Mouse (Mus musculus): Measurements from ENCODE around the gene Tyw1.

The Tyw1 gene

DNA sequence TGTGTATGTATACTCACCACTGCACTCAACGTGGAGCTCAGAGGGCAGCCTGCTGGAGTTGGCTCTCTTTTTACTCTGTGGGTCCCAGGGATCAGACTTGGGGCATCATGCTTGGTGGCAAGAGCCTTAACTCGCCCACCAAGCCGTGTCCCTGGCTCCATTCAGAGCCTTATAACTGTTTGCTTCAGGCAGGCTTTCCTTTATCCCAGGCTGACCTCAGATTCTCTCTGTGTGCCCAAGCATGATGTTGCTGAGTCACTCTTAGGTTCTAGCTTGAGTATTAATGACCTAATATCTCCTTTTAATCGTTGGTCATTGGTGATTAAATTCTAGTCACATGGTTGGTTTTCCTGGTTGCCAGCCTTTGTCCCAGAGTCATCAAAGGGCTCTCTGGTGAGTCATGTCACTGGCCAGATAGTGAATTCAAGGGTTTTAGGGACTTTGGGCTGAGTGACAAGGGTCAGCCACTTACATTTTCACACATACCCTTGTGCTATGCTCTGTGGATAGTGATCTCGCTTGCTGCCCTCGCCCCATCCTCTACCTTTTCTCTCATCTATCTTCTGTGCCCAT lies 9.1 kb downstream of the Tyw1 start:
- no peak for DNase-seq (ENCODE audit: low spot score in 2 of 2)

DNA sequence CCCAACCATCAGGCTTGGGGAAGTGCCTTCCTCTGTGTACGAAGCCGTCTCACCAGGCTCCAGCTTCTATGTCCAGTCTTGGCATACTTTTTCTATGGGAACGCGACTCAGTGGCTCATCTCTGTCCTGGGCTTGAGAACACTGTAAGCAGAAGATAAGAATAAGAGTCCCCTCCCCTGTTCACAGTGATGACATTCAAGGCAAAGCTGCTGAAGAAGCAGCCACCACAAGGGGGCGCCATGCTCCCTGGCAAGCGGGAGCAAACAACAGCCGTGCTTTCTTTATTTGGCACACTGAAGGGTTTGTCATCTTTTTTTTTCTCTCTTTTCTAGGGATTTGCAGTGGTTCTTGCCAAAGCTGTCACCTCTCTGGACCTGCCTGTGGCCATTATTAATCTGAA lies 11.2 kb downstream of the Tyw1 start:
- no peak for DNase-seq (ENCODE audit: low spot score in 2 of 2)

DNA sequence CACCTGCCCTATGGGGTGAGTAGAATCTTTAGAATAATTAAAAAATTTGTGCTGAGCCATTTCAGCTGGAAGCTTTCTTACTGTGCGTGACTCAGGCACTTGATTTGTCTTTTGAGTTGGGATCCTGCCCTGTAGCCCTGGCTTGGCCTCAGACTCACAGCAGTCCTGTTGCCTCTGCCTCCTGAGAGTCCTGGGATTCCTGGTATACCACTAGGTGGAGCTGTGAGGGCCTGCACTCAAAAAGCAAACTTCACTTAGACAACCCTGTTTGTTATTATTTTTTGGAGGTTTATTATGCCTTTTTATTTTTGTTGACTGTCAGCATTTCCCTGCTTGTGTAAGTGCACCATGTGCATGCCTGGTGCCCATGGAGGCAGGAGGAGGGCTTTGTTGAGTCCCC lies 11.9 kb downstream of the Tyw1 start:
- no peak for DNase-seq (ENCODE audit: low spot score in 2 of 2)

DNA sequence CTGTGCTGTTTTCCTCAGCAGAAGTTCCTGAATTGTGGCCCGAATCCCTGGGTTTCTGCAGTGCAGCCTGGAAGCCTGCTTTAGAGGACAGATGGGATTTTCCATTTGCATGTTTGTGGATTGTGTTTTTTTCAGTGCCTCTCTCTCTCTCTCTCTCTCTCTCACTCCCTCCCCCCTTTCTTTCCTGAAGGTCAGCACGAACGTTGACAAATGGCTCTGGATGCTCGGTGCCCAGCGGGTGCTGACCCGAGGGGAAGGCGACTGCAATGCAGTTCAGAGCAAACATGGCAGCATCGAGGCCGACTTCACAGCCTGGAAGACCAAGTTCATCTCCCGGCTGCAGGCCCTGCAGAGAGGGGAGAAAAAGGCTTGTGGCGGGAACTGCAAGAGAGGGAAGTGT lies 13.6 kb downstream of the Tyw1 start:
- no peak for DNase-seq (ENCODE audit: low spot score in 2 of 2)

GRCm38 (mm10) chr5:130272344-130272743 lies 16.9 kb downstream of the Tyw1 start:
- DNase-seq (ENCODE audit: low spot score in 2 of 2), result no peak

DNA sequence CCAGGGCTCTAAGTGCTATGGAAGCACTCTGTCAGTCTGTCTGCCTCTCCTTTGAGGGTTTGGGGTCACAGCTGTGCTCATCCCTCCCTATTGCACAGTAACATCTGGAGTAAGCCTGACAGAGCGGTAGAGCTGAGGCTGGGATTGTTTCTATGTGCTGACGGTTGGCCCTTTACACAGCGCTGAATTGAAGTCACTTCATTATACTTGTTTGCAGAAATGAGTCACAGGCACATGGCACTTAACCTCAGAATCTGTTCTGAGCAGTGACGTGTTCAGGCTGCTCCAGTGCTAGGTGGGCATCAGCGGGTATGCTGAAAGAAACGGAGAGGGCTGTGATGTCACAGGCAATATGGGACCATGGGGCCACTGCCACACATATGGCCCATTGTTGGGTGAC lies 17.6 kb downstream of the Tyw1 start:
- no peak for DNase-seq (ENCODE audit: low spot score in 2 of 2)

GRCm38 (mm10) chr5:130275509-130275908 lies 20.1 kb downstream of the Tyw1 start:
- no peak for DNase-seq (ENCODE audit: low spot score in 2 of 2)

GRCm38 (mm10) chr5:130278011-130278472 lies 22.6 kb downstream of the Tyw1 start:
- DNase-seq (ENCODE audit: low spot score in 2 of 2), result no peak

DNA sequence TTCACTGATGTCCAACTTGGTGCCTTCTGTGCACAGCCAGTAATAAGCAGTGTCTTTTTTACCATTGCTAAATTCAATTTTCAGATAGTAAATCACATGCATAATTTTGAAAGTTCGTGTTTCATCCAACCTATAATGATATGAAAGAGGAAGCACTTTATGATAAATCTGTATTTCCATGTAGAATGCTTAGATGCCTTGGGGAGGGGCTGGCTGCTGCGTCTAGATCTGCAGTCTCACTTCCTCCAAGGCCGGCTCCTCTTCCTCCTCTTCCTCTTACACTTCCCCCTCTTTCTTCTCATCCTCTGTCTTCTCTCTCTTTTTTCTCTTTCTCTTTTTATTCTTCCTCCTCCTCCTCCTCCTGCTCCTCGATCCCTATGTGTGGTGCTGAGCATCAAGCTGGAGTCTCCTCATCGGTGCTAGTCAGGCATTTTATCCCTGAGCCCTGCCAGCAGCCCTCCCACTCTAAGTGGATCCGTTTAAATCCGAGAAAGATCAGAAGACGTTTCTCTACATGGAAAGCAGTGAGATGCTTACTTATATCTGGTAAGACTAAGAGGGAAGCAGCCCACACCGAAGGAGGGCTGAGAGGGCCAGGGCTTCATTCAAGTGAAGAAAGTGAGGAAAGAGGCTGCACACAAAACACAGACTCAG lies 27.8 kb downstream of the Tyw1 start:
- DNase-seq (ENCODE audit: low spot score in 2 of 2), result no peak

- DNase-seq (ENCODE audit: low spot score in 2 of 2), result no peak
Measured at GRCm38 (mm10) chr5:130288106-130288505, 32.7 kb downstream of the Tyw1 start.

GRCm38 (mm10) chr5:130290242-130290641 lies 34.8 kb downstream of the Tyw1 start:
- no peak for DNase-seq (ENCODE audit: low spot score in 2 of 2)

- DNase-seq (ENCODE audit: low spot score in 2 of 2), result no peak
Measured at GRCm38 (mm10) chr5:130290775-130291174, 35.4 kb downstream of the Tyw1 start.

DNA sequence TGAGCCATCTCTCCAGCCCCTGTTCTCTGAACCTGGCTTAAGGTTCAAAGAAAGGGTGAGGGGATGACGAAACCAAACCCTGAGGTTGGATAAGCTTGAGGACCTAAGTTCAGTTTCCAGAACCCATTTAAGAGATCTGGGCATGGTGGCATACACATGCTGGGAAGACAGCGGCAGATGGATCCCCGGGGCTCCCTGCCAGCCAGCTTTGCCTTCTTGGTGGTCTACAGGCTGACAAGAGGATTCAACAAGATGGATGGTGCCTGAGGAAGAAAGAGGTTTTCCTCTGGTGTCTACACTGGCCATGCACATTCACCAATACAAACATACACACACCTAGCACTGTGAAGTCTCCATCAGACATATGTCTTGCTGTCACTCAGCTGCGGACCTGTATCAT lies 37.6 kb downstream of the Tyw1 start:
- DNase-seq (ENCODE audit: low spot score in 2 of 2), result no peak

GRCm38 (mm10) chr5:130293941-130294340 lies 38.5 kb downstream of the Tyw1 start:
- no peak for DNase-seq (ENCODE audit: low spot score in 2 of 2)

- no peak for DNase-seq (ENCODE audit: low spot score in 2 of 2)
Measured at GRCm38 (mm10) chr5:130294598-130294997, 39.2 kb downstream of the Tyw1 start.

- no peak for DNase-seq (ENCODE audit: low spot score in 2 of 2)
Measured at GRCm38 (mm10) chr5:130296071-130296470, 40.7 kb downstream of the Tyw1 start.

GRCm38 (mm10) chr5:130298831-130299460 lies 43.5 kb downstream of the Tyw1 start:
- no peak for DNase-seq (ENCODE audit: low spot score in 2 of 2)

DNA sequence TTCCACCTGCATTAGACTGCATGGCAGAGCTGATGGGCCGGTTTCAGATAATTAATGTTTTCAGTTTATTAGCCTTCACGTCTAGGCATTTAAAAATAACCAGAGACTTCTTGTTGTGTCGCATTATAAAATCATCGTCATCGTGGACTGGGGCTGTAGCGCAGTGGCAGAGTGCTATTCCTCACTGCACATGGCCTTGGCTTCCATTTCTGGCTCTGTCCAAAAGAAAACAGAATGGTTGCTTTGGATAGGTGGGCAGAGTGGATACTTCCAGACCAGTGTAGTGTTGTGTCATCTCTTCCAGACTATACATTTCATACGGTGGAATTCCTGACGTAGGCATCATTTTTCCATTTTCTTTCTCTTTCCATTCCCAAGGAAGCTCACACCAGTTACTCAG lies 44.1 kb downstream of the Tyw1 start:
- no peak for DNase-seq (ENCODE audit: low spot score in 2 of 2)

DNA sequence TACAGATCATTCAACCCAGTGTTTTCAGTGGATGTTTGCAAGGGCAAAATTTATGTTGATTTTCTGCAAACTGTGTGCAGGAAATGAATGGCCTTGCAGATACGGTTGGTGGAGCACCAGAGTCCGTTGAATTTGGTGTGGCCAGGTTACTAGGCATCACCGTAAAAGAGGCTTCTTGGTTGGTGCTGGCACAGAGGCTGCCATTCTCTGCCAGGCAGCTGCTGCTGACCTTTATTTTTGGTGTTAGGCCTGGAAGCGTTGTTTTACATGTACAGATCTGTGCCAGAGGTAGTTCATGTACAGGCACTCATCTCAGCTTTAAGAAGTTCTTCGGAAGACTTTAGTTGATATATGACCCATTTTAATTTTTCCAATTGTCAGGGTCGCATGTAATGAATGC lies 48.2 kb downstream of the Tyw1 start:
- no peak for DNase-seq (ENCODE audit: low spot score in 2 of 2)

GRCm38 (mm10) chr5:130307921-130308320 lies 52.5 kb downstream of the Tyw1 start:
- no peak for DNase-seq (ENCODE audit: low spot score in 2 of 2)

GRCm38 (mm10) chr5:130310077-130310476 lies 54.7 kb downstream of the Tyw1 start:
- DNase-seq (ENCODE audit: low spot score in 2 of 2), result no peak

DNA sequence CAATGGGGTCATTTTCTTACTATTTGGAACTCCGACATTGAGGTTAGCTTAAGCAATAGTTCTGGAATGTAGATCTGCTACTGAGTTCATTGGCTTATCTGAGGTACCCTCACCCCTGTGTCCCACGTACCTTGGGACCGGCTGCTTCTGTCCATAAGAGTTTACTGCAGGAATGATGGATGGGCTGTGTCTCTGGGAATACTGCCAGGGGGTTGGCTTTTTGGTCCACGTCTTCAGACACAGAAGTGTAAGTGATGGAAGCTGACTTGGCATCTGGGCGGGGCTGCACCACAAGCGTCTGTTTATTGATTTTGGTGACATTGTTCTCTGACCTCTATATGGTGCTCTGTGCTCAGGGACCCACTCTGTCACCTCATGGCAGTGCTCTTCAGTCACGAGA lies 55.4 kb downstream of the Tyw1 start:
- DNase-seq (ENCODE audit: low spot score in 2 of 2), result no peak

- no peak for DNase-seq (ENCODE audit: low spot score in 2 of 2)
Measured at GRCm38 (mm10) chr5:130313488-130313887, 58.1 kb downstream of the Tyw1 start.
